Mouse (Mus musculus): ENCODE results near the gene 4930415O20Rik.

Gene 4930415O20Rik

GRCm38 (mm10) chr15:98630540-98630939 is 59.7 kb downstream of the 4930415O20Rik start, which contains the start of gene Cacnb3:
Gene Cacnb3 (plus strand): TSS chr15:98630840.
- no peak for DNase-seq (ENCODE audit: low read depth, low spot score)

GRCm38 (mm10) chr15:98631493-98631892 is 60.7 kb downstream of the 4930415O20Rik start:
- DNase-seq (ENCODE audit: low read depth, low spot score), result no peak

- DNase-seq (ENCODE audit: low read depth, low spot score), result peak; percentile 65
Observed at GRCm38 (mm10) chr15:98632107-98632744, 61.4 kb downstream of the 4930415O20Rik start.

GRCm38 (mm10) chr15:98632921-98633320 is 62.1 kb downstream of the 4930415O20Rik start:
- no peak for DNase-seq (ENCODE audit: low read depth, low spot score)

- no peak for DNase-seq (ENCODE audit: low read depth, low spot score)
Observed at GRCm38 (mm10) chr15:98633822-98634470, 63.1 kb downstream of the 4930415O20Rik start.

- DNase-seq (ENCODE audit: low read depth, low spot score), result no peak
Observed at GRCm38 (mm10) chr15:98634541-98635081, 63.8 kb downstream of the 4930415O20Rik start.

GRCm38 (mm10) chr15:98635291-98635841 is 64.6 kb downstream of the 4930415O20Rik start:
- no peak for DNase-seq (ENCODE audit: low read depth, low spot score)

GRCm38 (mm10) chr15:98636517-98636916 is 65.7 kb downstream of the 4930415O20Rik start:
- DNase-seq (ENCODE audit: low read depth, low spot score), result peak; percentile 67

- DNase-seq (ENCODE audit: low read depth, low spot score), result no peak
Observed at GRCm38 (mm10) chr15:98637155-98637554, 66.4 kb downstream of the 4930415O20Rik start.

Data from telencephalon, adult 2 months (tissue).